Mouse (Mus musculus) gastrocnemius, adult 2 months (tissue): ENCODE data around the gene Mast3. TPM values are rescaled to one million over a fixed set of nuclear protein-coding genes. Genes with fewer than 3 reads are reported as not detected.
A peak's percentile ranks its signal among the peaks of the same experiment; 100 is the strongest.

Experiments used
- DNase-seq: peaks from one replicate; pipeline ENCODE4 v3.0.0; 2022
- H3K27ac ChIP-seq: fragments of 200-600 bp; 2 replicates; pipeline ENCODE4 v1.8.1; 2022; ENCODE audit warnings: mild to moderate bottlenecking
- H3K4me3 ChIP-seq: fragments of 200-600 bp; 2 replicates; pipeline ENCODE4 v1.8.1; 2022; ENCODE audit warnings: mild to moderate bottlenecking, moderate library complexity
- CTCF ChIP-seq: fragments of 200-600 bp; IDR thresholded peaks from 2 replicates; pipeline ENCODE4 v1.8.1; 2022; ENCODE audit warnings: antibody characterized with exemption, mild to moderate bottlenecking, moderate library complexity
- intact Hi-C: fragments of 180-260 bp; cut with DNase I; formaldehyde crosslinking; loops from one replicate; pipeline ENCODE4 v1.15.1; 2025
- total RNA-seq, 2 experiments: library from RNA; stranded (reverse); gene quantifications; 2 replicates each; pipeline ENCODE4 v1.2.3; 2021

The Mast3 gene
- total RNA-seq, 2 experiments from 2014 or later, result 2.7 to 3.6 TPM

DNA sequence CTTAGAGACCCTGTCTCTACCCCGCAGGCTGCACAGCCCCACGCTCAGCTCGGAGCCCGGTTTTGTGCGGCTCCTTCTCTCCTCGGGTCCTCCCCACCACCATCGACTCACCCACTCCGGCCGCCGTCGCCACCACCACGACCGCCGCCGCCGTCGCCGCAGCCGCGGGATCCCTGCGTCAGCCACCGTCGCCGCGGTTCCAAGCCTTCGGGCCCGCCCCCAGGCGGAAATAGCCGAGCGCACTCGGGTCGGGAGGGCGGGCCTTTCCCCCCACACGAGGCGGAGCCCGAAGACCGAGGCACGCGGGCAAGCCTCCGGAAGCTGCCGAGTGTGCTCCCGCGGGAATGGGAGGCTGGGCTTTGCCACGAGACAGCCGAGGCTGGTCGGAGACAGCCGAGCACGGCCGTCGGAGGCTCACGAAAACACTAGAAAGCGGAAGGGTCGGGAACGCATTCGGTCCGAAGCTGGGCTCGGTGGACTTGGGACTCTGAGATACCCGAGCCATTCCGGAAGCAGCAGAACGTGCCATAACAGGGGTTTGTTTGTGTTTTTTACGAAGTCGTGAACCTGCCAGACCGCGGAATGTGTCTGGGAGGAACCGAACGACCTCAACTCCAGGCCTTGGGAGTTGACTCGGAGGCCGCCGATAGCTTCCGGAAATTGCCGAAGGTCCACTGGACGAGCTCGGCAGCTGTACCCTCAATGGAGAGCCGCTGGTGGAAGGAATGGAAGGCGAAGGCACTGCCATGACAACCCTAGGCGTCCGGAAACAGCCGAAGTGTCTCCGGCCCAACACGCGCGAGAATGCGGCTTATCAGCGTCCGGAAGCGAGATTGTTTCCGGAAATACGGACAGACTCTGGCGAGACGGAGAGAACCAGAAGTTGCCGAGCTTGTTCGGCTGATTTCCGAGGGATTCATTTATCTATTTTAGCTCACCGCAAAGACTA lies 28.1 kb downstream of the Mast3 start, which contains the start of gene Pik3r2:
Pik3r2 (minus strand) TSS at position 218 of the 949 bp plus-strand sequence.
- intact Hi-C loops, result no loop called here
- Histone ChIP-seq H3K4me3 (peak within 1 kb of the TSS; percentile 89), H3K27ac (peak within 1 kb of the TSS; percentile 94)
- DNase-seq, result peak; percentile 99
- peak; percentile 56 for TF ChIP-seq CTCF

DNA sequence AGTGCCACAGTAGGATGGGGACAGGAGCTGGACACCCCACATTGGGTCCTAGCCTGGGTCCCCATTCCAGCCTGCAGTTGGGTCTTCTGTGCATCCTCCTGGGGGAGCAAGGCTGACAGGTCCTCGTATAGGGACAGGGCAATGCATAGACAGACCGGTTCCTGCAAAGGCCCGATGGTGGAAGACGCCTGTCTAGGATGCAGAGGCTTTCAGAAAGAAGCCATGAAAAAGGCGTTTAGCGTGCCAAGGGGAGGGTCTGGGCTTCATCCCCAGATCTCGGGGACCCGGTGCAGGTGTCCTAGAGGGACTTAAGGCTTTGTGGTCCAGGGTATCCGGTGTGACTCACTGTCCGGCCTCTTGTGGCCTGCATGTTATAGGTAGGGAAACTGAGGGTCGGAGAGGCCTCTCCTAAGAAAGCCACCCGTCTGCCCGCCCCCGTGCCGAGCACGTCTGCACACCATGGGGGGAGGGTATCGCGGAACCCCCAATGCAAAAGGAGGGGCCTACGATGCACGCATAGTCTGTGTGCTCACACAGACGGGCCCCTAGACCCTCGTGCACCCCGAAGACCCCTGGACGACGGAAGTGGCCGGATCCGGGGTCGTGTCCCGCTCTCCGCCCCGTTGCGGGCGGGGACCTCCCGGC lies 28.9 kb downstream of the Mast3 start:
- Histone ChIP-seq H3K4me3 (peak overlapping the region; percentile 89), H3K27ac (peak overlapping the region; percentile 94)
- no peak for DNase-seq
- TF ChIP-seq CTCF, result no peak
- intact Hi-C loops, result no loop called here

DNA sequence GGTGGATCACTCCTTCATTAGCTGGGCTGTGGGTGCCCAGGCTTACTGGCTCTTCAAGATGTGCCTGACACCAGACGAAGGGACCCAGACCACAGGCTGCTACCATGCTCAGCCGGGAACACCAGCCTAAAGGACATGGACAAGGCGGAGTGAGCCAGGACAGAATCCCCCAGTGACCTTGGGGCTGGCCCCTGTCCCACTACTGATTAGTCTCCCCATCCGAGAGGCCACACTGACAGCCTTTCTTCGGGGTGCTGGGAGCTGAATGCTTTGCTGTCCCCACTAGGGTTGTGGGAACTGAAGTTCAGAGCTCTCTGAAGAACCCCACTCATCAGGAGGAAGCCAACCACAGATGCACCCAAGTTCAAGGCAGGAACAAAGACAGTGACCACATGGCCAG lies 29.6 kb downstream of the Mast3 start:
- DNase-seq, result peak; percentile 61
- H3K27ac ChIP-seq, result peak overlapping the region; percentile 94
- no peak for TF ChIP-seq CTCF
- H3K4me3 ChIP-seq, result peak overlapping the region; percentile 89
- intact Hi-C loops, result no loop called here

DNA sequence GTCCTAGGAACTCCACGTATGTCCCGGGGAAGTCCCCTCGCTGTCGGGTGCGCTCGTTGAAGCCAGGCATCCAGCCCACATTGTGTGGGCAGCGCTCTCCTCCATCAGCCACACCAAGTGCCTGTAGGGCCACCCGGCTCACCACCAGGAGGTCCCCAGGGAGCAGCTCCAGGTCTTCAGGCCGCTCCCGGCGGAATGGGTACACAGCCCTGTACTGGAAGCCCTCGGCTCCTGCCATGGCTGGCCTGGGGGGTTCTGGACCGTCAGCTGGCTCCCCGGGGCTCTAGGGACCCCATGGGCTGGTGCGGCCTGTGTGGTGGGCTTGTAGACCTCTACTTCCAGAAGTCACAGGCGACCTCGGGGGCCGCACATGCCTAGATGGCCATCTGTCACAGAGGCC lies 30.1 kb downstream of the Mast3 start:
- Histone ChIP-seq H3K4me3 (peak overlapping the region; percentile 89), H3K27ac (peak overlapping the region; percentile 94)
- peak; percentile 49 for DNase-seq
- intact Hi-C loops, result no loop called here
- no peak for TF ChIP-seq CTCF

DNA sequence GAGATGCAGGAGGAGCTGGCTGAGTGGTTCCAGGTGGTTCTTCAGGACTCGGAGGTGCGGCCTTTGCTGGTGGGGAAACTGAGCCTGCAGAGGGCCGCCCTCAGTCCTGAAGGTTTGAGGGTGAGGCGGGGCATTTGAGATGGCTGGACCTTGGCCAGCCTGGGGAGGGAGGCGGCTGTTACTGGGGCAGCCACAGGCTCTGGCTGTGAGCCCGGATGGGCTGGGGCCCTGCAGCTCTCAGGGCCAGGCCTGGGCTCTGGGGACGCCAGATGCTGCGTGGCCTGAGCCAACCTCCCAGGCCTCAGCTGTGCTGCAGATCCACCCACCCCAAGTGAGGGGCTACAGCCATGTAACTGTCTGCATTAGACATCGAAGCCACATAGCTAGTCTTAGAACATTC lies 31.0 kb downstream of the Mast3 start:
- peak overlapping the region; percentile 94 for H3K27ac ChIP-seq
- intact Hi-C loops, result loop anchor here (1.0 kb wide), 1 partner anchor 12 kb away; no protein-coding TSS in a partner anchor
- peak; percentile 97 for DNase-seq
- no peak for TF ChIP-seq CTCF
- peak overlapping the region; percentile 89 for H3K4me3 ChIP-seq

DNA sequence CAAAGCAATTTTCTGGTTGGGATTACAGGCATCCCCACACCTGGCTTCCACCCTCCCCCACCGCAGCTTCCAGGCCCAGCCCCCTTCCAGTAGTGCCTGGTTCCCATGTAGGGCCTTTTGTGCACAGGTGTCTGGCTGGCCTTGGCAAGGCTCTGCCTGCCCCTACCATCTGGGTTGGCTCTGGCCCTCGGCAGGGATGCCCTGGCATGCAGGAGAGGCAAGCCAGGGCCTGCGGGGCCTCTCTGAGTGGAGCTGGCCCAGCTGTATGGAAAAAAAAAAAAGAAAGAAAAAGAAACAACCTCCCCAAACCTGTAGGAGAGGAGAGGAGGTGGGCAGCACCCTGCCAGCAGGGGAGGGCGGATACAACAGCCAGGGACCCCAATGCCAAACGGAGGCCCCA lies 31.4 kb downstream of the Mast3 start:
- peak overlapping the region; percentile 94 for H3K27ac ChIP-seq
- peak overlapping the region; percentile 89 for H3K4me3 ChIP-seq
- intact Hi-C loops, result loop anchor here (1.0 kb wide), 1 partner anchor 11 kb away; no protein-coding TSS in a partner anchor
- peak; percentile 57 for DNase-seq
- TF ChIP-seq CTCF, result no peak

DNA sequence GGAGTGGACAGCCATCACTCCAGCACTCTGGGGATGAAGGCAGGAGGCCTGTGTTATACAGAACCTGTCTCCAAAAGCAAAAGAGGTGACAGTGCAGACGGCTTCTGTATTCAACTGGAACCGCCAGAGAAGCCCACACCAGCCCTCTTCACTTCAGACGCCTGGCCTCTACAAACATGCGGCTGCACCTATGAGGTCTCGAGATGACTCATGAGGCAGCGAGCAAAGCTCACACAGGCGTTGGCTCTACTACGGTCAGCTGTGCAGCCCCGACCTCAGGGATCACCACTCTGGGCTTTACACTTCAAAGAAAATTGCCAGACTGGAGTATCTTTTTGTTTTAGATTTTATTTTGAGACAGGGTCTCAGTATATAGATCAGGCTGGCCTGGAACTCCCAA lies 32.0 kb downstream of the Mast3 start:
- H3K27ac ChIP-seq, result peak overlapping the region; percentile 94
- peak overlapping the region; percentile 89 for H3K4me3 ChIP-seq
- intact Hi-C loops, result loop anchor here (1.0 kb wide), 1 partner anchor 11 kb away; no protein-coding TSS in a partner anchor

DNA sequence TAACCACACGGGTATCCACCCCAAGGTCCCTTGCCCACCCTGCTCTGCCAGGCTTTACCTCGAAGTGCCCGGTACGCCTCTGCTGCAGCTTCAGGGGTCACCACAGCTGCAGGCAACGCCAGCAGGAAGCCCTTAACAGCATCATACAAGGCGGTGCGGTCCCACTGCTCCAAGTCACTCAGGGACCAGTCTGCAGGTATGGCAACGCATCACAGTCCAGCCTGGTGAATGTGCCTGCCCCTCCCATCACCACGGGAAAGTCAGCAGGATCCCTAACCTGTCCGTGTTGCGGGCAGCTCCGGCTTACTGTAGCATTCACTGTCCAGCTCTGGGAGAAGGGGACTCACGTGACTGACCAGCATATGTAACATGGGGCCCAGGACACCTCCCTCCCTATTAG lies 32.8 kb downstream of the Mast3 start:
- intact Hi-C loops, result no loop called here
- no peak for DNase-seq
- Histone ChIP-seq H3K27ac (no peak overlapping the region), H3K4me3 (no peak overlapping the region)
- no peak for TF ChIP-seq CTCF

More for the DNA sequence above, 32.0 kb downstream of the Mast3 start:
- TF ChIP-seq CTCF, result no peak
- peak; percentile 55 for DNase-seq

DNA sequence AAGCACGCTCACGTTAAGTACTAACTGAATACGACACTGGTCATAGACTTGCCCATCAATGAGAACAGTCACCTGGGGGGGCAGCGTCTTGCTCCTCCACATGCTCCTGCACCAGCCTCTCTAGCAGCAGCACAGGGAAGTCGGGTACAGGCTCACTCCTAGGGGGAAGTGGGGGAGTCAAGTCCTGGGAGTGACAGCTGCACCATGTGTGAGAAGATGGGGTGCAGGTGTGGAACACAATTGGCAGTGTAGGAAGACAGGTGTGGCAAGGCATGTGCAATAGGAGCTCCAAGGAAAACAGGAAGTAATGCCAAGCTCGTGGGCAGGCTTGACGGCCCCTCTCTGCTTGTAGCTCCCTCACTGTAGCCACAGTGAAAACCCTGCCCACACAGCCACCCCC lies 33.6 kb downstream of the Mast3 start:
- no peak for TF ChIP-seq CTCF
- intact Hi-C loops, result no loop called here
- DNase-seq, result no peak
- H3K4me3 ChIP-seq, result no peak overlapping the region
- no peak overlapping the region for H3K27ac ChIP-seq

DNA sequence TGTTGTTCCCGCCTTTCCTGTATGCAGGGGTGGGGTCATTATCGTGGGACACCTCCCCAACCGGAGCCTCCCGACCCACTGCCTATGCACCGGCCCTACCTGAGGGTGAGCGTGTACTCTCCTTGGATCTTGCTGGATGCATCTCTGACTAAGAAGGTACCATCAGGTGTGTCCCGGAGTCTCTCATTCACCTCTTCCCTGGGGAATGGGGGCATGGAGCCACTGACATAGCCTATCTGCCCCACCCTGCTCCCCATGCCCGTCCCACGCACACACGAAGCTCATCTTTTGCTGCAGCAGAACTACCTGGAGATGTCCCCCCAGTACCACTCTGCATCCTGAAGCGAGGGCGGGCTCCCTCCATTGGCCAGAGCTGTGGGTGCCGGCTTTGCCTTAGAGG lies 34.1 kb downstream of the Mast3 start:
- H3K4me3 ChIP-seq, result no peak overlapping the region
- DNase-seq, result no peak
- intact Hi-C loops, result no loop called here
- TF ChIP-seq CTCF, result no peak
- no peak overlapping the region for H3K27ac ChIP-seq

DNA sequence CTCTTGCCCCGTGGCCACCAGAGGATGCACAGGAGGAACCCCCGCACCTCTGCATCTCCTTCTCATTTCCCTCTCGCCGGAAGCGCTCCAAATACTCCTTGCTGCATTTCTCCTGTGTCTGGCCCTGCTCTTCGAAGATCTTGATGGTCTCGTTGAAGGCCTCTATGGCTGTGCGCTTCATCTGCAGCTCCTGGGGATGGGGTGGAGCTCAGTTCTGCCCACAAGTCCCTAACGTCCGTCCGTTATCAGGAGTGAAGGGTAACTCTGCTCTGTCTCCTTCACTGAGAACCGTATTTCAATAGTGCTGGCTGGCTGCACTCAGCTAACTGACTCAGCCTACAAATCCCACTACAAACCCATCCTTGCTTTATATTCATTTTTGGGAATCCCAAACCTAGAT lies 35.0 kb downstream of the Mast3 start:
- intact Hi-C loops, result loop anchor here (1.0 to 5.0 kb wide), 2 partner anchors 50 to 72 kb away; no protein-coding TSS in a partner anchor
- H3K4me3 ChIP-seq, result no peak overlapping the region
- no peak for TF ChIP-seq CTCF
- DNase-seq, result no peak
- no peak overlapping the region for H3K27ac ChIP-seq

DNA sequence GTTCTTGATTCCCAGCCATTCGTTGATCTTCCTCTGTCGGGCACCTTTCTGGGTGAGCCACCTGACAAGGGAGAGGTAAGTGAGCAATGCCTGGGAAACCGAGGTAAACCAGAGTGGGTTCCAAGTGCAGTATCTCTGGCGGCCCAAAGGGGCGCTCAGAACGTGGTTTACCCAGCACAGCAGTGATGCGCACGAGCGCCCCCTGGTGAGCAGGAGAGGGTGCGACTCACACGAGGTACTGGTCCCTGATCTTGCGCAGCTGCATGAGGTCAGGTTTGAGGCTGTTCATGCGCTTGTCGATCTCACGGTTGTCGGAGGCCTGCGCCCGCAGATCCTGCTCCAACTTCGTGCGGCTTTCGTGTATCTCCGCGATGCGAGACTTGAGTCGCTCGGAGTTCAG lies 35.5 kb downstream of the Mast3 start:
- Histone ChIP-seq H3K4me3 (no peak overlapping the region), H3K27ac (peak overlapping the region; percentile 35; the same call in 1 of the 2 replicates)
- intact Hi-C loops, result loop anchor here (1.0 to 5.0 kb wide), 2 partner anchors 49 to 73 kb away; no protein-coding TSS in a partner anchor
- no peak; the same call in 1 of the 2 replicates for TF ChIP-seq CTCF
- peak; percentile 96 for DNase-seq

DNA sequence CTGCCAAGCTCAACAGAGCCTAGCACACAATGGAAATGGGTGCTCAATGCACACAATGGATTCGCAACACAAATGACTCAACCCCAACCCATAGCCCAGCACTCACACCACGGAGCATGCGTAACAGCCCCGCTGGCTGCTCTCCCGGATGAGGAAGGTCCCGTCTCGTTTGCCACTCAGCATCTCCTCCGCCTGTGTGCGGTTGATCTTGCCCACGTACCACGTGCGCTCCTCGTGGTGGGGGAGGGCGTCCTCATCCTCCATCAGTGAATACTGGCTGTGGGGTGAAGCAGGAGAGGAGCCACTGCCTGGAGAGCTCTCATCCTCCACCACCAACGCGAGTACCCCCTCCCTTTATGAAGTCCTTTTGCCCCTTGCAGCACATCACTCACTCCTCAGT lies 35.9 kb downstream of the Mast3 start:
- H3K27ac ChIP-seq, result peak overlapping the region; percentile 35; the same call in 1 of the 2 replicates
- intact Hi-C loops, result loop anchor here (1.0 to 5.0 kb wide), 2 partner anchors 49 to 73 kb away; no protein-coding TSS in a partner anchor
- no peak overlapping the region for H3K4me3 ChIP-seq
- TF ChIP-seq CTCF, result no peak
- DNase-seq, result peak; percentile 42
